Comparison of ENCODE assay signal across 8 mouse cellular contexts in genomic region chr7:27674522-27675221, GRCm38 (mm10). TPM values are rescaled to one million over a fixed set of nuclear protein-coding genes. Genes with fewer than 3 reads are reported as not detected.
DNase-seq lines count a peak whose midpoint lies in the region; ATAC-seq and TF ChIP-seq lines count a peak whose summit lies in the region.

Gene Map3k10, minus strand, starts transcription at chr7:27674598.

- CTCF ChIA-PET in Patski (lab: Charles Lee) = interaction anchor here (0.8 kb wide), 1 partner anchor 20 kb away, joined by 3 read pairs; no protein-coding TSS in a partner anchor

- no peaks in the 10 kb centered on the region for H3K9me3 ChIP-seq in hindbrain, embryonic 13.5 days

- in situ Hi-C loops in Patski (cut with MboI; ENCODE audit: low pct_unique_long_range_greater_than_20kb) = no loop called here

- peaks cover 48% of the 10 kb centered on the region for H3K4me1 ChIP-seq in hindbrain, embryonic 13.5 days (replicated peaks)

- peak within 1 kb of the TSS; percentile 94 for H3K27ac ChIP-seq in hindbrain, embryonic 13.5 days

- WGBS in hindbrain, embryonic 13.5 days = under 1% methylated on average over 31 of the region's 31 CpGs

- H3K27me3 ChIP-seq in Patski = no peaks in the 10 kb centered on the region
- no peaks in the 10 kb centered on the region for H3K27me3 ChIP-seq in hindbrain, embryonic 13.5 days

- peak; percentile 84 for DNase-seq in Patski (ENCODE audit: low read depth, low spot score)
- peak; percentile 94 to 98 for DNase-seq in cerebellum, postnatal 14 days
- DNase-seq in frontal cortex, postnatal 14 days (ENCODE audit: low spot score in 2 of 2) = peak; percentile 91
- peak; percentile 89 to 94 for DNase-seq in layer of hippocampus, postnatal 25 days (ENCODE audit: extremely low spot score in 1 of 2, low spot score in 1 of 2)
- peak; percentile 93 for DNase-seq in lung, postnatal 25 days (ENCODE audit: low spot score)
- peak; percentile 94 for DNase-seq in retina, embryonic 14.5 days (ENCODE audit: low spot score)
- peak; percentile 97 for DNase-seq in thymus, postnatal 4 days

- peak within 1 kb of the TSS; percentile 93 for H3K4me3 ChIP-seq in hindbrain, embryonic 13.5 days

- ATAC-seq in Patski = peak; percentile 93
- ATAC-seq in hindbrain, embryonic 13.5 days (ENCODE audit: low FRiP score) = peak; percentile 97

- H3K36me3 ChIP-seq in hindbrain, embryonic 13.5 days = peaks cover 19% of the 10 kb centered on the region; the same call in 1 of the 2 replicates

- H3K4me2 ChIP-seq in hindbrain, embryonic 13.5 days = peak within 1 kb of the TSS; percentile 95

- TF ChIP-seq CTCF in Patski (IDR thresholded peaks at IDR 0.05) = no peak

- POLR2A ChIA-PET in Patski (lab: Charles Lee) = interaction anchor here (0.7 to 2.3 kb wide), 2 partner anchors 9 to 81 kb away, joined by 3 to 8 read pairs; no protein-coding TSS in a partner anchor

- H3K9ac ChIP-seq in hindbrain, embryonic 13.5 days = peak within 1 kb of the TSS; percentile 97

RNA-seq across cellular contexts. Expression of gene Map3k10, which starts in this region (rescaled TPM):
- 34.0 TPM for polyA plus RNA-seq in Patski (2021)
- polyA plus RNA-seq in hindbrain, embryonic 13.5 days (2015; fragmentation: Nextera tagmentation; extraction: Ambion mirVana) = 13.0 and 13.2 TPM in 2 replicates
- total RNA-seq in layer of hippocampus, postnatal 25 days (2021) = 100 to 1,000 TPM; 195 to 201 TPM

Comparison
In these comparisons a context has a peak if more than half of its experiments do, and no peak if none do; other contexts are left out.
1. Peak in every context shown above with its lines: DNase-seq, ATAC-seq, H3K4me3 ChIP-seq and H3K27ac ChIP-seq.